Mouse (Mus musculus) ES-E14 (cell line): ENCODE data around the gene Tubal3. TPM values are rescaled to one million over a fixed set of nuclear protein-coding genes. Genes with fewer than 3 reads are reported as not detected.

ENCODE experiments used
- DNase-seq: peaks from one replicate; pipeline ENCODE4 v3.0.0-alpha.2; 2013; ENCODE audit warnings: low read depth, low spot score
- H3K27ac ChIP-seq: 2 replicates; pipeline ENCODE4 v1.5.1; 2012; ENCODE audit warnings: low read depth, mild to moderate bottlenecking, low read length, moderate library complexity, mixed read lengths; ENCODE audit not compliant: poor library complexity, insufficient read depth, severe bottlenecking
- H3K36me3 ChIP-seq: 2 replicates; pipeline ENCODE4 v1.6.1; 2012; ENCODE audit warnings: mild to moderate bottlenecking, low read length, moderate library complexity, mixed read lengths; ENCODE audit not compliant: control insufficient read depth, poor library complexity, insufficient read depth, severe bottlenecking
- H3K4me1 ChIP-seq, 2 experiments: fragments of 150-350 bp in 1 of 2; sonication (generic) in 1 of 2; 2 replicates each; pipeline ENCODE4 v1.6.1; 2012; ENCODE audit warnings: low read length in 2 of 2, mild to moderate bottlenecking in 1 of 2, mixed read lengths in 1 of 2; ENCODE audit not compliant: control insufficient read depth in 2 of 2, insufficient read depth in 2 of 2, poor library complexity in 1 of 2
- H3K4me3 ChIP-seq, 2 experiments: fragments of 150-350 bp in 1 of 2; sonication (generic) in 1 of 2; 2 replicates each; pipeline ENCODE4 v1.5.1; 2012; ENCODE audit warnings: low read length in 2 of 2, low read depth in 1 of 2, mild to moderate bottlenecking in 1 of 2, mixed read lengths in 1 of 2; ENCODE audit not compliant: insufficient read depth in 1 of 2, poor library complexity in 1 of 2, severe bottlenecking in 1 of 2
- H3K9ac ChIP-seq: 2 replicates; pipeline ENCODE4 v1.6.1; 2012; ENCODE audit warnings: low read depth, mild to moderate bottlenecking, low read length, mixed read lengths; ENCODE audit not compliant: poor library complexity, insufficient read depth, severe bottlenecking
- H3K9me3 ChIP-seq: fragments of 150-350 bp; sonication (generic); 2 replicates; pipeline ENCODE4 v1.6.1; 2012; ENCODE audit warnings: low read depth, mild to moderate bottlenecking, low read length; ENCODE audit not compliant: control insufficient read depth, insufficient read depth
- CHD2 ChIP-seq: IDR thresholded peaks from 2 replicates; pipeline ENCODE4 v1.6.1; 2014; ENCODE audit warnings: mild to moderate bottlenecking, low read depth, low read length, inconsistent platforms
- HCFC1 ChIP-seq: IDR thresholded peaks from 2 replicates; pipeline ENCODE4 v1.6.1; 2012; ENCODE audit warnings: low read length, inconsistent platforms, borderline replicate concordance; ENCODE audit not compliant: insufficient read depth
- MAFK ChIP-seq: IDR thresholded peaks from 2 replicates; pipeline ENCODE4 v1.6.1; 2014; ENCODE audit warnings: mild to moderate bottlenecking, low read depth, low read length, inconsistent platforms; ENCODE audit not compliant: insufficient read depth
- ZC3H11A ChIP-seq: IDR thresholded peaks from 2 replicates; pipeline ENCODE4 v1.6.1; 2012; ENCODE audit warnings: low read depth, mild to moderate bottlenecking, inconsistent platforms, low read length, borderline replicate concordance
- ZNF384 ChIP-seq: IDR thresholded peaks from 2 replicates; pipeline ENCODE4 v1.6.1; 2012; ENCODE audit warnings: low read depth, low read length, inconsistent platforms
- in situ Hi-C, 2 experiments: fragments of 600-800 bp; cut with MboI; formaldehyde crosslinking; loops; one replicate each; pipeline ENCODE4 v1.15.1; 2025; ENCODE audit warnings: low sequenced_read_pairs in 2 of 2, inconsistent platforms in 1 of 2; ENCODE audit not compliant: unreplicated experiment in 2 of 2
- total RNA-seq: library from RNA; depleted of rRNA; stranded (reverse); fragments of 300-350 nt; gene quantifications from 2 replicates; pipeline ENCODE4 v1.2.3, GENCODE M21; 2012

Tubal3 gene
- total RNA-seq, 1 experiment = not detected

GRCm38 (mm10) chr13:3913504-3913903, 4.6 kb upstream of the Tubal3 start:
- in situ Hi-C loops = no loop called here
- Histone ChIP-seq H3K27ac (no peak overlapping the region), H3K9me3 (no peaks in the 10 kb centered on the region), H3K4me1 (peaks cover 1 to 3% of the 10 kb centered on the region in 2 experiments; a peak in 1 of 4 replicates), H3K9ac (no peak overlapping the region), H3K36me3 (no peaks in the 10 kb centered on the region; the same call in 1 of the 2 replicates), H3K4me3 (no peak overlapping the region)
- no peak for DNase-seq
- no peak for TF ChIP-seq ZC3H11A
- no peak for TF ChIP-seq CHD2
- no peak for TF ChIP-seq MAFK
- TF ChIP-seq HCFC1 = no peak
- TF ChIP-seq ZNF384 = no peak

DNA sequence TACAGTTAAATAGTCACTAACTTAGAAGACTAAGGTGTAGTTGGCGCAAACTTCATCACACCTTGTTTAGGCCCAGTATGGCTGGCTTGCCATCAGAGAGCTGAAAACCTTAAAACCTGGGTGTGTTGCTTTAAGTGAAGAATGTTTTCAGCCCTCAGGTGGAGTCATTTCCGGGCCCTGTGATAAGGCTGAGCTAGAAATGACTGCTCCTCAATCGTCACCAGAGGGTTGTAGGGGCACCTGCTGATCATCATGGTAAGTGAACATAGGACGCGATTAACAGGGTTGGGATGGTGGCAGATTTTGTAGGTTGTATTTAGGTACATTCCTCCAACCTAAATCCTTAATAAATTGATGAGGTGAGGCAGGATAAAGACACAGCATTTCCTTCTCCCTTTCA, 6.4 kb downstream of the Tubal3 start:
- in situ Hi-C loops = no loop called here
- Histone ChIP-seq H3K4me3 (no peak overlapping the region), H3K9ac (no peak overlapping the region), H3K36me3 (no peaks in the 10 kb centered on the region), H3K27ac (no peak overlapping the region), H3K4me1 (no peaks in the 10 kb centered on the region), H3K9me3 (no peaks in the 10 kb centered on the region)
- TF ChIP-seq CHD2 (no peak), ZNF384 (no peak), ZC3H11A (no peak), HCFC1 (no peak), MAFK (no peak)
- DNase-seq = no peak

DNA sequence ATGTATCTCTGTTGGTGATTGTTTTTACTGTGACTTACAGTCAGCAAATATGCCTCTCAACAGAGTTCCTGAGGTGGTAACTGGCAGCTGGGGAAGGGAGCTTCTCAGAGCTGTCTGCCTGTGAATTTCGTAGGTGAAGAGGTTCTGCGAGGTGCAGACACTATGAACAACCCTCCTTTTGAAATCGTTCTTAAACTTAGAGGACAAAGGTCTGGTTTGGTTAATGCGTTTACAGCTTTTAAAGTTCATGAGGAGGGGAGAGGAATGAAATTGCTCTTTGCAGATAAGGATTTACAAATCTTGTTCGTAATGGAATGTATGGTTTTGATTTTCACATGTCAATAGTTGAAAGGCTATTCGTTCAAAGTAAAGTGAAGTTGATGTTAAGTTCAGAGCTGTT, 7.6 kb downstream of the Tubal3 start:
- H3K4me3 ChIP-seq = no peak overlapping the region
- in situ Hi-C loops = no loop called here
- H3K27ac ChIP-seq = no peak overlapping the region

GRCm38 (mm10) chr13:3926046-3926445, 8.0 kb downstream of the Tubal3 start:
- no peaks in the 10 kb centered on the region for H3K9me3 ChIP-seq
- H3K36me3 ChIP-seq = no peaks in the 10 kb centered on the region
- no peak overlapping the region for H3K27ac ChIP-seq
- DNase-seq = no peak
- no peak overlapping the region for H3K9ac ChIP-seq
- H3K4me3 ChIP-seq = no peak overlapping the region
- H3K4me1 ChIP-seq = no peaks in the 10 kb centered on the region
- in situ Hi-C loops = no loop called here
- no peak for TF ChIP-seq MAFK

More for the DNA sequence above, 7.6 kb downstream of the Tubal3 start:
- no peaks in the 10 kb centered on the region for H3K9me3 ChIP-seq
- H3K4me1 ChIP-seq = no peaks in the 10 kb centered on the region
- TF ChIP-seq HCFC1 (no peak), MAFK (no peak), ZC3H11A (no peak), ZNF384 (no peak), CHD2 (no peak)
- no peak for DNase-seq
- no peaks in the 10 kb centered on the region for H3K36me3 ChIP-seq
- no peak overlapping the region for H3K9ac ChIP-seq

- Histone ChIP-seq H3K4me1 (no peaks in the 10 kb centered on the region), H3K9me3 (no peaks in the 10 kb centered on the region), H3K4me3 (no peak overlapping the region), H3K36me3 (no peaks in the 10 kb centered on the region), H3K9ac (no peak overlapping the region), H3K27ac (no peak overlapping the region)
- DNase-seq = no peak
- no peak for TF ChIP-seq CHD2
- no peak for TF ChIP-seq HCFC1
- no peak for TF ChIP-seq MAFK
- TF ChIP-seq ZC3H11A = no peak
- TF ChIP-seq ZNF384 = no peak
- in situ Hi-C loops = no loop called here
Measured at GRCm38 (mm10) chr13:3944699-3945098, 26.6 kb downstream of the Tubal3 start.
